ENCODE assay signal across 30 mouse cellular contexts in genomic region chr8:109880012-109880662, GRCm38 (mm10). TPM values are rescaled to one million over a fixed set of nuclear protein-coding genes. Genes with fewer than 3 reads are reported as not detected.
DNase-seq lines count a peak whose midpoint lies in the region; ATAC-seq and TF ChIP-seq lines count a peak whose summit lies in the region.
"Had no signal": no experiment of that assay in that cellular context is flagged by ENCODE, and none has a peak within 500 bp of the region (broad histone marks: within the 10 kb centered on the region; RNA-seq: fewer than 3 reads in every experiment).

No protein-coding gene starts in this region.

- no peak for ATAC-seq in heart, embryonic 11.5 days (replicated peaks; ENCODE audit: insufficient number of reproducible peaks, low FRiP score, low TSS enrichment)
- ATAC-seq: forebrain, embryonic 13.5 days; lung, postnatal 0 days had no signal

- no peak for TF ChIP-seq POLR2A in small intestine, adult 2 months (IDR thresholded peaks at IDR 0.05; ENCODE audit: low read depth, low read length)

- H3K4me1 ChIP-seq in heart, embryonic 11.5 days (ENCODE audit: control insufficient read depth, insufficient read depth, low read length), result no peaks in the 10 kb centered on the region
- peaks cover 13% of the 10 kb centered on the region; the same call in 1 of the 2 replicates for H3K4me1 ChIP-seq in small intestine, adult 2 months (ENCODE audit: control insufficient read depth, insufficient read depth, insufficient read length, low read length)
- H3K4me1 ChIP-seq: forebrain, embryonic 13.5 days; hindbrain, embryonic 12.5 days; limb, embryonic 13.5 days; midbrain, embryonic 12.5 days; neural tube, embryonic 12.5 days had no signal

- no peaks in the 10 kb centered on the region for H3K9me3 ChIP-seq in heart, embryonic 11.5 days (replicated peaks; ENCODE audit: control insufficient read depth, low read length)
- H3K9me3 ChIP-seq: forebrain, embryonic 13.5 days; hindbrain, embryonic 12.5 days; limb, embryonic 13.5 days; megakaryocyte, embryonic 14.5 days; midbrain, embryonic 12.5 days; neural tube, embryonic 12.5 days had no signal

- no peaks in the 10 kb centered on the region for H3K27me3 ChIP-seq in heart, embryonic 11.5 days (ENCODE audit: control insufficient read depth, insufficient read depth, low read length)
- no peaks in the 10 kb centered on the region for H3K27me3 ChIP-seq in small intestine, adult 2 months (ENCODE audit: control insufficient read depth, insufficient read depth, low read length)
- H3K27me3 ChIP-seq: CH12.LX; forebrain, embryonic 13.5 days; hindbrain, embryonic 12.5 days; limb, embryonic 13.5 days; megakaryocyte, embryonic 14.5 days; midbrain, embryonic 12.5 days; neural tube, embryonic 12.5 days had no signal

- no peak overlapping the region for H3K4me3 ChIP-seq in heart, embryonic 11.5 days (ENCODE audit: low read depth, low read length)
- no peak overlapping the region for H3K4me3 ChIP-seq in small intestine, adult 2 months (ENCODE audit: low read depth, low read length)
- H3K4me3 ChIP-seq: forebrain, embryonic 13.5 days; gastrocnemius, adult 2 months; hindbrain, embryonic 12.5 days; limb, embryonic 13.5 days; megakaryocyte, embryonic 14.5 days; midbrain, embryonic 12.5 days; myocyte; neural tube, embryonic 12.5 days had no signal

- WGBS in heart, embryonic 11.5 days (ENCODE audit: insufficient replicate concordance), result 82% methylated on average over 5 of the region's 5 CpGs
- WGBS in small intestine, adult 2 months, result 29% methylated on average over 5 of the region's 5 CpGs

- H3K27ac ChIP-seq in heart, embryonic 11.5 days (ENCODE audit: low read depth, low read length), result no peak overlapping the region
- peak overlapping the region; percentile 84 for H3K27ac ChIP-seq in small intestine, adult 2 months (ENCODE audit: insufficient read depth, low read depth, low read length)
- H3K27ac ChIP-seq: forebrain, embryonic 13.5 days; gastrocnemius, adult 2 months; hindbrain, embryonic 12.5 days; kidney, postnatal 0 days; limb, embryonic 13.5 days; midbrain, embryonic 12.5 days; neural tube, embryonic 12.5 days; stomach, postnatal 0 days had no signal

- no peak overlapping the region for H3K4me2 ChIP-seq in heart, embryonic 11.5 days
- H3K4me2 ChIP-seq: forebrain, embryonic 13.5 days; hindbrain, embryonic 12.5 days; limb, embryonic 13.5 days; midbrain, embryonic 12.5 days; neural tube, embryonic 12.5 days had no signal

- TF ChIP-seq CTCF in small intestine, adult 2 months (IDR thresholded peaks at IDR 0.05; ENCODE audit: extremely low read depth, insufficient read length, insufficient replicate concordance, low read depth, low read length), result no peak

- peak; percentile 70 for DNase-seq in heart, adult 11 months
- peak; percentile 55 for DNase-seq in kidney, postnatal 10 days
- DNase-seq in kidney, adult 18-20 months, result no peak
- DNase-seq in ovary, postnatal 36 days (ENCODE audit: low spot score), result peak; percentile 13
- DNase-seq in ovary, postnatal 10 days (ENCODE audit: low spot score), result no peak
- no peak for DNase-seq in frontal cortex, postnatal 14 days (ENCODE audit: low spot score in 2 of 2)
- DNase-seq: adrenal gland, adult 8-10 months; cerebellum, adult 2 months; cerebellum, postnatal 25 days; gastrocnemius, adult 2 months; gastrocnemius, postnatal 36 days; lung, adult 18-20 months; lung, postnatal 4 days; right cerebral cortex, postnatal 25 days; spleen, adult 18-20 months; thymus, adult 18-20 months; thymus, postnatal 25 days had no signal

- no peak overlapping the region for H3K9ac ChIP-seq in heart, embryonic 11.5 days (ENCODE audit: low read depth, low read length)
- H3K9ac ChIP-seq: forebrain, embryonic 13.5 days; hindbrain, embryonic 12.5 days; limb, embryonic 13.5 days; midbrain, embryonic 12.5 days; neural tube, embryonic 12.5 days had no signal

- H3K36me3 ChIP-seq in heart, embryonic 11.5 days (ENCODE audit: control insufficient read depth, insufficient read depth, low read length), result peaks cover 4% of the 10 kb centered on the region; the same call in 1 of the 2 replicates
- H3K36me3 ChIP-seq in small intestine, adult 2 months (ENCODE audit: control insufficient read depth, insufficient read depth, low read length), result peaks cover 37% of the 10 kb centered on the region

RNA-seq across cellular contexts. Expression of gene Phlpp2, which starts 11.8 kb away (rescaled TPM):
- polyA plus RNA-seq in heart, embryonic 11.5 days (2014; fragmentation: Nextera tagmentation; extraction: Ambion mirVana), result 2.2 and 3.3 TPM in 2 replicates
- 6.0 and 25.0 TPM in 2 replicates for polyA plus RNA-seq in small intestine, adult 2 months (2012; rRNA removed)

Comparison
In these comparisons a context has a peak if more than half of its experiments do, and no peak if none do; other contexts are left out.
1. DNase-seq: peak in heart, adult 11 months (single experiment), kidney, postnatal 10 days (single experiment) and ovary, postnatal 36 days (single experiment); none in kidney, adult 18-20 months (single experiment), ovary, postnatal 10 days (single experiment) and frontal cortex, postnatal 14 days (0 of 2).